Mouse (Mus musculus) MEL (cell line): ENCODE results near the gene Cmss1. TPM values are rescaled to one million over a fixed set of nuclear protein-coding genes. Genes with fewer than 3 reads are reported as not detected.

ENCODE experiments used
- DNase-seq: peaks from one replicate; pipeline ENCODE4 v3.0.0; 2011; ENCODE audit warnings: low read depth, low spot score
- H3K27ac ChIP-seq: 2 replicates; pipeline ENCODE4 v1.5.1; 2012; ENCODE audit warnings: low read depth, mild to moderate bottlenecking, control low read depth, low read length, moderate library complexity; ENCODE audit not compliant: control insufficient read depth
- H3K27me3 ChIP-seq, 2 experiments: fragments of 150-350 bp in 1 of 2; sonication (generic) in 1 of 2; 2 replicates each; pipeline ENCODE4 v1.6.1; 2012; ENCODE audit warnings: low read length in 2 of 2, mild to moderate bottlenecking in 2 of 2, improper control_type of control experiment in 1 of 2, moderate library complexity in 1 of 2; ENCODE audit not compliant: insufficient read depth in 2 of 2, control insufficient read depth in 1 of 2
- H3K36me3 ChIP-seq, 2 experiments: 2 replicates each; pipeline ENCODE4 v1.6.1; 2012 to 2014; ENCODE audit warnings: low read length in 2 of 2, improper control_type of control experiment in 1 of 2, inconsistent platforms in 1 of 2, mild to moderate bottlenecking in 1 of 2; ENCODE audit not compliant: insufficient read depth in 2 of 2, control insufficient read depth in 1 of 2
- H3K4me1 ChIP-seq, 2 experiments: fragments of 150-350 bp in 1 of 2; sonication (generic) in 1 of 2; 2 replicates each; pipeline ENCODE4 v1.6.1; 2012; ENCODE audit warnings: low read length in 2 of 2, improper control_type of control experiment in 1 of 2, mild to moderate bottlenecking in 1 of 2; ENCODE audit not compliant: insufficient read depth in 2 of 2, control insufficient read depth in 1 of 2
- H3K4me3 ChIP-seq, 2 experiments: fragments of 150-350 bp in 1 of 2; sonication (generic) in 1 of 2; 2 replicates each; pipeline ENCODE4 v1.5.1; 2012; ENCODE audit warnings: low read depth in 2 of 2, low read length in 2 of 2, mild to moderate bottlenecking in 2 of 2, moderate library complexity in 2 of 2, control low read depth in 1 of 2, improper control_type of control experiment in 1 of 2; ENCODE audit not compliant: control insufficient read depth in 1 of 2, insufficient read depth in 1 of 2
- H3K79me2 ChIP-seq: 2 replicates; pipeline ENCODE4 v1.6.1; 2012; ENCODE audit warnings: mild to moderate bottlenecking, low read length, moderate library complexity; ENCODE audit not compliant: control insufficient read depth, poor library complexity, insufficient read depth
- H3K9ac ChIP-seq: 2 replicates; pipeline ENCODE4 v1.6.1; 2012; ENCODE audit warnings: low read depth, mild to moderate bottlenecking, control low read depth, low read length, moderate library complexity; ENCODE audit not compliant: control insufficient read depth, poor library complexity, severe bottlenecking
- H3K9me3 ChIP-seq: fragments of 150-350 bp; sonication (generic); replicated peaks from 2 replicates; pipeline ENCODE4 v1.6.1; 2012; ENCODE audit warnings: mild to moderate bottlenecking, low read length, improper control_type of control experiment, moderate library complexity; ENCODE audit not compliant: insufficient read depth
- CHD1 ChIP-seq: IDR thresholded peaks from 2 replicates; pipeline ENCODE4 v1.6.1; 2012; ENCODE audit warnings: low read depth, mild to moderate bottlenecking, inconsistent platforms, low read length, improper control_type of control experiment
- E2F4 ChIP-seq: IDR thresholded peaks from 2 replicates; pipeline ENCODE4 v1.6.1; 2011; ENCODE audit warnings: low read depth, low read length, improper control_type of control experiment, borderline replicate concordance
- EP300 ChIP-seq, 2 experiments: IDR thresholded peaks; 2 replicates each; pipeline ENCODE4 v1.6.1; 2011; ENCODE audit warnings: improper control_type of control experiment in 2 of 2, low read length in 2 of 2, low read depth in 1 of 2, mild to moderate bottlenecking in 1 of 2
- GATA1 ChIP-seq: IDR thresholded peaks from 2 replicates; pipeline ENCODE4 v1.6.1; 2011; ENCODE audit warnings: low read depth, low read length, improper control_type of control experiment
- MAX ChIP-seq: IDR thresholded peaks from 2 replicates; pipeline ENCODE4 v1.6.1; 2011; ENCODE audit warnings: low read length, improper control_type of control experiment
- MXI1 ChIP-seq: IDR thresholded peaks from 2 replicates; pipeline ENCODE4 v1.6.1; 2011; ENCODE audit warnings: mild to moderate bottlenecking, low read depth, low read length, improper control_type of control experiment
- MYB ChIP-seq: IDR thresholded peaks from 2 replicates; pipeline ENCODE4 v1.6.1; 2011; ENCODE audit warnings: mild to moderate bottlenecking, low read depth, low read length, improper control_type of control experiment
- MYC ChIP-seq: IDR thresholded peaks from 2 replicates; pipeline ENCODE4 v1.6.1; 2011; ENCODE audit warnings: low read depth, mild to moderate bottlenecking, low read length, improper control_type of control experiment, moderate library complexity
- NELFE ChIP-seq: IDR thresholded peaks from 2 replicates; pipeline ENCODE4 v1.6.1; 2011; ENCODE audit warnings: low read depth, low read length, improper control_type of control experiment
- POLR2A ChIP-seq, 2 experiments: IDR thresholded peaks; 2 replicates each; pipeline ENCODE4 v1.6.1; 2011 to 2012; ENCODE audit warnings: low read length in 2 of 2, mild to moderate bottlenecking in 2 of 2, control low read depth in 1 of 2, improper control_type of control experiment in 1 of 2, low read depth in 1 of 2, moderate library complexity in 1 of 2; ENCODE audit not compliant: control insufficient read depth in 1 of 2, insufficient read depth in 1 of 2, poor library complexity in 1 of 2
- POLR2AphosphoS5 ChIP-seq: IDR thresholded peaks from 2 replicates; pipeline ENCODE4 v1.6.1; 2012; ENCODE audit warnings: low read depth, borderline replicate concordance, mild to moderate bottlenecking, inconsistent platforms, low read length, moderate library complexity, mixed read lengths
- SIN3A ChIP-seq: IDR thresholded peaks from 2 replicates; pipeline ENCODE4 v1.6.1; 2012; ENCODE audit warnings: low read length, improper control_type of control experiment, inconsistent platforms
- TBP ChIP-seq: IDR thresholded peaks from 2 replicates; pipeline ENCODE4 v1.8.0; 2011; ENCODE audit warnings: low read depth, low read length, improper control_type of control experiment
- ZNF384 ChIP-seq: IDR thresholded peaks from 2 replicates; pipeline ENCODE4 v1.6.1; 2012; ENCODE audit warnings: low read depth, mild to moderate bottlenecking, inconsistent platforms, low read length, improper control_type of control experiment
- polyA plus RNA-seq, 2 experiments: library from polyadenylated mRNA; stranded (reverse) in 1 of 2; unstranded in 1 of 2; fragments of >175 nt in 1 of 2; fragments of >200 nt in 1 of 2; gene quantifications; 2 replicates each; pipeline versions ENCODE4 v1.2.1 to v1.2.4; 2012; ENCODE audit warnings: low replicate concordance in 2 of 2, low read depth in 1 of 2; ENCODE audit not compliant: insufficient read length in 2 of 2, insufficient read depth in 1 of 2, missing spikeins in 1 of 2
- total RNA-seq: library from RNA; depleted of rRNA; stranded (reverse); fragments of 300-350 nt; gene quantifications from 2 replicates; pipeline ENCODE4 v1.2.3, GENCODE M21; 2012

Cmss1 gene
- total and polyA plus RNA-seq, 3 experiments, result 80.9 to 94.7 TPM; not detected in 1

DNA sequence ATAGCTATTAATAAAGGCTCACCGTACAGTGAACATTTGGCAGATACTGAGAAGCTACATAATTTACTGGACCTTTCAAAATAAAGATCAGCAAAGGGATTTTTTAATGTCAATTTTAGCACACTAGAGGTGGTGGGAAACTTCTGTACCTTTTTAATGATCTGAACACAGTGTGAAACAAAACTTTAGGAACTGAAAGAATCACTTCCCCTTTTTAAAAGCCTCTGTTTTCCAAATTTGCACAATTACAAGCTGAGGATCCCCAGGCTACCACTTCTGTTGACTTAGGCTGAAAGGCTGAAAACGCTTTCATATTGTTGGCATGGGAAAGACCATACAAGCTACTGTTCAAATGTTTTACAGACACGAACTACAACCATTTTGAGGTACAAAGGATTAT lies 56.6 kb downstream of the Cmss1 start:
- Histone ChIP-seq H3K9ac (peak overlapping the region; percentile 46; the same call in 1 of the 2 replicates), H3K36me3 (peaks cover 0 to 6% of the 10 kb centered on the region in 2 experiments; a peak in 2 of 4 replicates), H3K27ac (no peak overlapping the region), H3K9me3 (no peaks in the 10 kb centered on the region), H3K4me3 (peak overlapping the region in 1 of 2 experiments; percentile 59; a peak in 2 of 4 replicates), H3K27me3 (no peaks in the 10 kb centered on the region), H3K79me2 (peaks cover 3% of the 10 kb centered on the region), H3K4me1 (peaks cover 0 to 6% of the 10 kb centered on the region in 2 experiments; a peak in 2 of 4 replicates)
- DNase-seq, result peak; percentile 69
- TF ChIP-seq EP300 (IDR thresholded peaks at IDR 0.05; ENCODE audit: low read depth in 1 of 2, low read length in 2 of 2) (peak in 1 of 2 experiments; percentile 13; a peak in 1 of 4 replicates), CHD1 (0 out of 2 replicates have a peak, but pooled peaks have one; percentile 45), E2F4 (no peak)
- TF ChIP-seq, all 39 proteins: peak for 2

DNA sequence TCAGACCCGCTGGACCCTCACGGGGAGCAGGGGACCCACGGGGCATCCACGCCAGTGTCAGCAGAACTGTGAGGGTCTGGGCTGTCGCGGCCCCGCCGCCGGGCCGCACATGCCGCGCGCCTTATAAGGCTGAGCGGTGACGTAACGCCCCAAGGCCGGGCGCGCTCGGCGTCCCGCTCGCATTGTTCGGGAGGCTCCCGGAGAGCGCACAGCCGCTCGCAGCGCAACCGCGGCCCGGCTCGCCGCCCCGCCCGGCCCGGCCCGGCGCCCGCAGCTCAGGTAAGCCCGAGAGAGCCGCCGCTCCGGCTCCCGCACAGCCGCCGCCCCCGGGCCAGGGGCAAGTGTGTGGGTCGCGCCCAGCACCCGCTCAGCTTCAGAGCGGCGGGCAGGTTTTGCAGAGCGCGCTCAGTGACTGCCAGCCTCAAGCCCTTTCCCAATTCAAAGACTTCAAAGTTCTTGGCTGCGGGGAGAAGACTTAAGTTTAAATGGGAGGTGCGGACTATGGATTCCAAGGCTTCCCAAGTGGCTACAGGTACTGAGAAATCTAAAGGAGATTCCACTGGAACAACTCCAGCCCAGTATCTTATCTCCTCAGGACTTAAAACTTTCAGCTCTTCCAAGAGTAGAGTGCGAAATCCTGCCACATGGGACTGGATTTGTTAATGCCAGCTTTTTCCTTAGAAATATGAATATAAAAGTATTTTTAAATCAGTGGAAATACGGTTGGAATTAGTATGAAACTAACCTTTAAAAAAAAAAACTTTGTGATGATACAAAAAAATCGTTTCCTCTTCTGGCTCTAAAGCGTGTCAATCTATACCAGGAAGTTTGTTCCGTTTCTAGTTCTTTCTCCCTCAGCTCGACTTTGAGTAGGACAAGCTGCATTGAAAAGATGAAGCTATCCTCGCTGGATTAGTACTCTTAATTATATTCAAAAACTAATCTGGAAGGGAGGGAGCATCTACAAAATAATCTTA lies 57.3 kb downstream of the Cmss1 start:
- Histone ChIP-seq H3K36me3 (peaks cover 0 to 6% of the 10 kb centered on the region in 2 experiments; a peak in 2 of 4 replicates), H3K27ac (peak overlapping the region; percentile 34; the same call in 1 of the 2 replicates), H3K4me1 (peaks cover 0 to 6% of the 10 kb centered on the region in 2 experiments; a peak in 2 of 4 replicates), H3K4me3 (peak overlapping the region; percentile 76 to 79), H3K79me2 (peaks cover 3% of the 10 kb centered on the region), H3K9ac (peak overlapping the region; percentile 81), H3K9me3 (no peaks in the 10 kb centered on the region), H3K27me3 (no peaks in the 10 kb centered on the region)
- TF ChIP-seq CHD1, result no peak
- peak; percentile 73 for TF ChIP-seq GATA1
- TF ChIP-seq MXI1, result peak; percentile 56
- TF ChIP-seq NELFE, result no peak
- TF ChIP-seq POLR2A (IDR thresholded peaks at IDR 0.05; ENCODE audit: control insufficient read depth in 1 of 2, insufficient read depth in 1 of 2, low read depth in 1 of 2, low read length in 2 of 2, poor library complexity in 1 of 2), result peak; percentile 16 to 35; a peak in 1 of 4 replicates
- peak; percentile 76 for TF ChIP-seq ZNF384
- TF ChIP-seq TBP, result 0 out of 2 replicates have a peak, but pooled peaks have one; percentile 13
- no peak for TF ChIP-seq MYB
- TF ChIP-seq POLR2AphosphoS5, result no peak
- TF ChIP-seq EP300 (IDR thresholded peaks at IDR 0.05; ENCODE audit: low read depth in 1 of 2, low read length in 2 of 2), result peak in 1 of 2 experiments; percentile 31; a peak in 1 of 4 replicates
- TF ChIP-seq SIN3A, result 0 out of 2 replicates have a peak, but pooled peaks have one; percentile 32
- TF ChIP-seq MYC, result peak; percentile 34; the same call in 1 of the 2 replicates
- TF ChIP-seq MAX, result peak; percentile 61
- DNase-seq, result peak; percentile 78
